Mouse (Mus musculus): ENCODE measurements around the gene Dhx35.

Dhx35 gene

DNA sequence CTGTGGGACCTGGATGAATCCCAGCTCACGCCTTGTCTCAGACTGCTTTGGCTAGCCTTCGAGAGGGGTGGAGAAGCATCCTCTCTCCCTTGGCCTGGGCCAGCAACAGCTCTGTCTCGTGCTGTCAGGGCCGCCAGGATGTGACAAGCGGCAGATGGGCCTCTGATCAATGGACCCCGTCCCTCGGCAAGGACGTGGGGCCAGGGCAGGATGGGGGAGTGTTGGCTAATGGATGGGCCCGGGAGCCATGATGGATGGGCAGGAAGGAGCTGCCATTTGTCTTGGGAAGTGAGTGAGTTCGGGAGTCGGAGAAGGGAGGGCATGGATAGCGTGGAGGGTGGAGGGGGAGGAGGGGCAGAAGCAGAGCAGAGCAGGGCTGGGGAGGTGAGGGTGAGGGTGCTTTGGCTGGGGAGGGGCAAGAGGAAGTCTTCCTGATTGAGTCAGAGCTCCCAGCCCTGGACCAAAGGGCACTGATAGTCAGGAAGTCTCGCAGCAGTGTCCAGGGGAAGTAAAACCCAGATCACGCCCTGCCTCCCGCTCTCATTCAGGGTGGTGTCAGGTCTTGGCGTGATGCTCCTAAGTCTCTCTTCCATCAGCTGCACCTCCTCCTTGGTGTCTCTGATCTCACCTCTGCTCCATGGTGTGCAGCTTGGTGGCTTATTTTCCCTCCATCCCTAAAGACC lies 98.7 kb downstream of the Dhx35 start:
- no peak for DNase-seq (ENCODE audit: low spot score)

DNA sequence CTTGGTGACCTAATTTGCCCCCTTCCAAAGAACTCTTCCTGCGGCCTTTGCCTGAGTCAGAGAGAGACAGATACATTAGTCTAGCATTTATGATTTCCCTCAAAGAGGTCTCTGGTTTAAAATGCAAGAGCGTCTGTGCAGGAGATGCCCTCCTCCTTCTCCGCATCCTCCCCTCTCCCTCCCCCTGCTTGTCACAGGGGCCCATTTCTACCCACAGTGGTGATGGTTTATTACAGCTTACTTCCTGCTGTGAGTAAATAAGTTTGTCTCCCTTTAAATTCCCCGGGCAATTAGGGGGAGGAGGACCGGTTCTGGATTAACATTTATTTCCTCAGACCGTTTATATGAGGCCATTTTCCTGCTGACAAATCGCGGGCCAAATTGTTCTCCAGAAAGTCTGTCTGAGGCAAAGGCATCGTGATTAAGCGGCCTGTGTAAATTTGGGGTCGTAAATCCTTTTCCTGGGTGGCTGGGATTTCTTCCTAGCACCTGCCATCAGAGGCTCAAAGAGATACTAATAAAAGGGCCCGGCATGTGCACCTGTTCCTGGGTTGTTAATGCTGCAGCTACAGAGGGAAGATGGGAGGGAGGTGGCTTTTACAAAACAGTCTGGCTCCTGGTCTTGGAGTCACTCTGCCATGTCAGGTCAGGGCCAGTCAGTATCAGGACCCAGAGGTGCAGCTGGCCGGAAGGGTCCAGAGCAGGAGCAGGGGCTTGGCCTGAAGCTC lies 104.0 kb downstream of the Dhx35 start:
- DNase-seq (ENCODE audit: low spot score), result no peak
